Mouse (Mus musculus): ENCODE results near the gene Zfp128.

DNA sequence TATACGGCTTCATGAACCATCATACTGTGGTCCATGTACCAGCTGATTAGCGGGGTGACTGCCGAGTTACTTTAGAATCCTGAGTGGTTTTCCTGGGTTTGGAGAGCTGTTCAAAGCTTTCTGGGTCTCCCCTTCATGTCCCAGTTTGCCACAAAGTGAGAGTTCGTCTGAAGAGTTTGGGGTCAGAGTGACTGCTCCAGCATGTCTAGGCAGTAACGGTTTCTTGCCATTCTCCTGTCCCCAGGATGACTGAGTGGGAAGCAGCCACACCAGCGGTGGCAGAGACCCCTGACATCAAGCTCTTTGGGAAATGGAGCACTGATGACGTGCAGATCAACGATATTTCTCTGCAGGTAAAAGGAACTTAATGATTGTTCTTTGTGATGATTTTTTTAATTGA is 41.8 kb downstream of the Zfp128 start:
- TF ChIP-seq CTCF (IDR thresholded peaks at IDR 0.05; ENCODE audit: low read depth) (no peak), EP300 (optimal IDR thresholded peaks at IDR 0.05) (no peak)

Data from stomach, postnatal 0 days (tissue).